Mouse (Mus musculus): Measurements from ENCODE around the gene Il4i1. TPM values are rescaled to one million over a fixed set of nuclear protein-coding genes. Genes with fewer than 3 reads are reported as not detected.

The Il4i1 gene
- polyA plus RNA-seq, 1 experiment from 2014 or later, result 0.51 TPM

DNA sequence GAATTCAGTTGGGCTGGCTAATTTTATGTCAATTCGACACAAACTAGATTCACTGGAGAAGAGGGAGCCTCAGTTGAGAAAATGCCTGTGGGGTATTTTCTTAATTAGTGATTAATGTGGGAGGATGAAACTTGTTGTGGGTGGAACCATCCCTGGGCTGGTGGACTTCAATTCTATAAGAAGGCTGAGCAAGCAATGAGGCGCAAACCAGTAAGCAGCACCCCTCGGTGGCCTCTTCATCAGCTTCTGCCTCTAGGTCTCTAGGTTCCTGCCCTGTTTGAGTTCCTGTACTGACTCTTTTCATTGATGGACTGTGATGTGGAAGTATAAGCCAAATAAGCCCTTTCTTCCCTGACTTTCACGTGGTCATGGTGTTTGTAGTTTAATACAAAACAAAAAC is 5.8 kb upstream of the Il4i1 start:
- Histone ChIP-seq H3K4me3 (no peak overlapping the region), H3K4me2 (no peak overlapping the region), H3K4me1 (peaks cover 9% of the 10 kb centered on the region), H3K36me3 (peaks cover 32% of the 10 kb centered on the region), H3K9me3 (no peaks in the 10 kb centered on the region), H3K27me3 (replicated peaks) (peaks cover 2% of the 10 kb centered on the region; the same call in 1 of the 2 replicates), H3K9ac (no peak overlapping the region), H3K27ac (replicated peaks) (no peak overlapping the region)
- ATAC-seq (ENCODE audit: extremely low read depth, insufficient number of reproducible peaks, low FRiP score, low TSS enrichment), result no peak
- WGBS, result 73% methylated on average over 4 of the region's 4 CpGs

DNA sequence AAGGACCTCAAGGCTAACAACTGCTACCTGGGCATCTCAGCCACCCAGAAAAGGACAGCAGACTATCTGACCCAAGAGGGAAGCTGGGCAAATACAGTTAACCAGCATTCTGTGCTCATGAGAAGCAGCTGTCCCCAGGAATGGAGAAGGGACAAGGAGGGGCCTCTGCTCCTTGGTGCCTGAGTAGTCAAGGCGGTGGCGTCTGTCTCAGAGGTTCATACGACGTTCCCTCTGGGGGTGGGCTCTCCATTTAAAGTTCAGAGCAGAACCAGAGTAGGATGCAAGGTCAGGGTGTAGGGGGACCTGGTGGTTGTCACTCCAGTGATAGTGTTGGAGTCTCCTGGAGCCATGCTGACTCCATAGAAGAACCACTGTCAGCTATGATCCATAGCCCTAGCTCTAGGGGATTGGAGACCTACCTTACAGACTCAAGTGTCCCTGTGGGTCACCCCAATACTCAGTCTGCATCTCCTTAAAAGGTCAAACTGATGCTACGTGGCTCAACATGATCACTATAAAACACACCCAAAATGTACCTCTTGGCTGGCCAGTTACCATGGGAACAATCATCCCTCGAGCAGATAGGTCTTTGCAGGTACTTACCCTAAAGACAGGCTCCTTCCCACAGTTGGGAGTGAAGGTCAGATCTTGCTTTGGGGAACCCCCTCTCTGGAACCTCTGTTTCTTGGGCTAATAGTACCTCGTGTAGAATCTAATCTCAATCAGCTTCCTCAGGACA is 5.2 kb upstream of the Il4i1 start:
- 76% methylated on average over 7 of the region's 7 CpGs for WGBS
- no peak for ATAC-seq (ENCODE audit: extremely low read depth, insufficient number of reproducible peaks, low FRiP score, low TSS enrichment)

DNA sequence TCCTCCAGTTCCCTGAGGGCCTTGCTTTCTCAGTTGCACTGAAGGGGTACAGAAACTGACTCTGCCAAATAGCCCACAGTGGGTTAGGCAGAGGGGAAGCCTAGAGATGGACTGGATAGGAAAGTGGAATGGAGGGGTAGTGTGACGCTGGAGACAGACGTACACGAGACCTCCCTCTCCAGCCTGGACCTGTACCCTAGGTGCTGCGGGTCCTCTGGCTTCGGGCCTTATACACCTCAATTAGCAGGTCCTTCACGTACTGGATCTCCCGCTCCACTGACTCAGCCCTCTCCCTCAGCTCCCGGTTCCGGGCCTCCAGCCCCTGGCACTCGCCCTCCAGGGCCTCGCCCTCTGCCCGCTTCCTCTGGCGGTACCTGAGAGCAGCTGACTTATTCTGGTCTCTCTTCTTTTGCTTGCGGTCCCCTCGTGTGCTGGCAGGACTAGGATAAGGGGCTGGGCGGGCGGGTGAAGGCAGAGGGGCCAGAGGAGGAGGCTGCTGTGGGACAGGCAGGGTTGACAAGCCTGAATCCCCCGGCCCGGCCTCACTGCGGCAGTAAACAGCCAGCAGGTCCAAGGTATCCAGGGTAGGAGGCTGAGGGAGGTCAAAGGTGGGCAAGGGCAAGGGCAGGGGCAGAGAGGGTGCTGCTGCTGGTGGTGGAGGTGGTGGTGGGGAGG is 3.4 kb upstream of the Il4i1 start:
- H3K4me3 ChIP-seq, result no peak overlapping the region

More for the DNA sequence above, 5.2 kb upstream of the Il4i1 start:
- Histone ChIP-seq H3K4me1 (peaks cover 9% of the 10 kb centered on the region), H3K36me3 (peaks cover 32% of the 10 kb centered on the region), H3K9me3 (no peaks in the 10 kb centered on the region), H3K27ac (replicated peaks) (no peak overlapping the region), H3K4me3 (no peak overlapping the region), H3K9ac (no peak overlapping the region), H3K4me2 (no peak overlapping the region), H3K27me3 (replicated peaks) (no peaks in the 10 kb centered on the region; the same call in 1 of the 2 replicates)

DNA sequence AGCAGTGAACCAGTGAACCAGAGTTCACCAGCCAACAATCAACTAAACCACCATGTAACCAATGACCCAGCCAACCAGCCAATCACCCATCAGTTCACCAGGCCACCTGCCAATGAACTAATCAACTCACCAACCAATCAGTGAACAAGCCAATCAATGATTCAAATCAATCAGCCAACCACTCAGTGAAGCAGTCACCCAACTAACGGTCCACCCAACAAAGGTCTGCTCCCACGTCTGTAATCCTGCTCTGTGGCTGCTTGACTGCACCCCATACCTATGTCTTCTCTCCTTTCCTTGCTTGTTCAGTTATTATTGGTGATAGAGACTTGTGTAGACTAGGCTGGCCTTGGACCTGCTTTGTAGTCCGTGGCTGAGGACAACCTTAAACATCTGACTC is 2.2 kb upstream of the Il4i1 start:
- Histone ChIP-seq H3K4me1 (peaks cover 28% of the 10 kb centered on the region), H3K27ac (replicated peaks) (no peak overlapping the region), H3K9ac (no peak overlapping the region), H3K36me3 (peaks cover 38% of the 10 kb centered on the region), H3K4me2 (no peak overlapping the region), H3K9me3 (no peaks in the 10 kb centered on the region), H3K27me3 (replicated peaks) (no peaks in the 10 kb centered on the region), H3K4me3 (no peak overlapping the region)
- WGBS, result 85% methylated on average over 3 of the region's 3 CpGs
- ATAC-seq (ENCODE audit: extremely low read depth, insufficient number of reproducible peaks, low FRiP score, low TSS enrichment), result no peak

More for the DNA sequence above, 3.4 kb upstream of the Il4i1 start:
- 85% methylated on average over 20 of the region's 20 CpGs for WGBS
- ATAC-seq (ENCODE audit: extremely low read depth, insufficient number of reproducible peaks, low FRiP score, low TSS enrichment), result no peak
- Histone ChIP-seq H3K9ac (no peak overlapping the region), H3K4me1 (peaks cover 16% of the 10 kb centered on the region), H3K9me3 (no peaks in the 10 kb centered on the region), H3K36me3 (peaks cover 32% of the 10 kb centered on the region), H3K27ac (replicated peaks) (no peak overlapping the region), H3K27me3 (replicated peaks) (no peaks in the 10 kb centered on the region), H3K4me2 (no peak overlapping the region)

DNA sequence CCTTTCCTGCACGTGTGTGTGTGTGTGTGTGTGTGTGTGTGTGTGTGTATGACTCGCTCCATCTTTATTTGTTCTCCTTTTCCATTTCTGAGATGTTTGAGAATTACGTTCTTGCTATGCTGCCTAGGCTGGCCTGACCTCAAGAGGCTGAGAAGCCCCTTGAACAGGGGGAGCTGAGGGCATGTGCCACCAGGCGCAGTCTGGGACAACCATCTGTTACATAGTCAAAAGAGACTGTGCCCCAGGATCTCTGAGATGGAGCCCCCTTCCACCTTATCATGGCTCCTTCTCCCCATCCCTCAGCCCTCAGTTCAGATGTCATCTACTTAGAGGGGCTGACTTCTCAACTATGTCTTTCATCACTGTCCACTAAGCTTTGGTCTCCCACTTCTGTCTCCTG is 1.8 kb upstream of the Il4i1 start:
- no peak overlapping the region for H3K4me3 ChIP-seq
- no peaks in the 10 kb centered on the region for H3K9me3 ChIP-seq
- H3K4me2 ChIP-seq, result peak overlapping the region; percentile 86; the same call in 1 of the 2 replicates
- no peak overlapping the region for H3K27ac ChIP-seq (replicated peaks)
- no peak overlapping the region for H3K9ac ChIP-seq
- H3K36me3 ChIP-seq, result peaks cover 38% of the 10 kb centered on the region
- H3K27me3 ChIP-seq (replicated peaks), result no peaks in the 10 kb centered on the region
- peaks cover 32% of the 10 kb centered on the region for H3K4me1 ChIP-seq
- 88% methylated on average over 4 of the region's 4 CpGs for WGBS
- no peak for ATAC-seq (ENCODE audit: extremely low read depth, insufficient number of reproducible peaks, low FRiP score, low TSS enrichment)

DNA sequence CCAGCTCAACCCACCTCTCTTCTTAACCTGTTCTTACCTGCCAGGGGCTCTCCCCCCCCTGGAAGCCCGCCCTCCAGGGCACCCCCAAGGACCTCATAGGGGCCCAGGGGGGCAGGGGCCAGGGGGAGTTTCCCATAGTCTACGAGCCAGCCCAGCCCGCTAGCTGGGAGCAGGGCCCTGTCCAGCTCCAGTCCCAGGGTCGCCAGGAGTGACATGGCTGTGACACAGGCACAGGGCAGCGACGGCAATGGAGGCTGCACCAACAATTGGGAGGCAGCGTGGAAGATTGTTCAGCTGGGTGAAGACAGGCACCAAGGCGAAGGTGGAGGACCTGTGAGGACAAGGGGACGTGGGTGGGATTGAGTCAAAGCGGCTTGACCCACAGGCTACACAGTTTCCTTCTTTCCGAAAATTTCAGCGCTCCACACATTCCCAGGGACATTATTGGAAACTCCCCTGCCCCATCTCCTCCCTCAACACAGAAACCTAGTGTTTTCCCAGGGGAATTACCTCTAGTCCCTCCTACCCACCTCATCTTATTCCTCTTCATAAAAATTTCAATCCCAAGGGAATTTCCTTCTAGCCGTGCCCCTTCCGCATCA is 1.1 kb upstream of the Il4i1 start:
- Histone ChIP-seq H3K4me1 (peaks cover 39% of the 10 kb centered on the region), H3K27ac (replicated peaks) (peak overlapping the region; percentile 99), H3K27me3 (replicated peaks) (no peaks in the 10 kb centered on the region), H3K4me2 (peak overlapping the region; percentile 86), H3K36me3 (peaks cover 38% of the 10 kb centered on the region), H3K9me3 (no peaks in the 10 kb centered on the region), H3K9ac (peak overlapping the region; percentile 69), H3K4me3 (peak overlapping the region; percentile 90)
- WGBS, result 24% methylated on average over 14 of the region's 14 CpGs
- no peak for ATAC-seq (ENCODE audit: extremely low read depth, insufficient number of reproducible peaks, low FRiP score, low TSS enrichment)

DNA sequence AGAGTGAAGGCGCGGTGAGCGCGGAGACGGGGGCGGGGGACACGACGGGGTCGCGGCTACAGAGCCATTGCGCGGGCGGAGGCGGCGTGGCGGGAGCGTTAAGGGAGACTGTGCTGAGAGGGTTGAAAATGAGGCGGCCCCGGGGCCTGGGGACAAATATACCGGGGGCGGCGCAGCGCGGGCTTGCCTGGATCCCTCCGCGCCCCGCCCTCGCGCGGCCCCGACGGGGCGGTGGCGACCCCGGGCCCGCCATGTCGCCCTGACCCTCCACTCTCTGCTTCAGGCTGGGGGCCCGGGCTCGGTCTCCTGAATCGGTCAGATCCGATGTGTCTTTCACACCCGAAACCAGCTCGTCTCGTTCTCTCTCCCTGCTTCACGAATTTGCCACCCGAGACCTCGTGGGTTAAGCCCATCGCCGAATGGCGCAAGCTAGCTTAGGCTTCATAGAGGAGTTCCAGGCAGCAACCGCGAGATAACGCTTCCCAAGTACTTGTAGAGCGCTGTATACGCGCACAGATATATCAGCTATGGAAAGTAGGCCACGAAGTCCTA is 359 bp downstream of the Il4i1 start, which contains the start of gene Atf5:
TSS of gene Atf5 (minus strand) at position 189 of the 552 bp plus-strand sequence.
- Histone ChIP-seq H3K9ac (peak within 1 kb of the TSS; percentile 98), H3K9me3 (no peaks in the 10 kb centered on the region), H3K36me3 (peaks cover 29% of the 10 kb centered on the region), H3K4me2 (peak within 1 kb of the TSS; percentile 86), H3K4me1 (peaks cover 53% of the 10 kb centered on the region), H3K27ac (replicated peaks) (peak within 1 kb of the TSS; percentile 99), H3K27me3 (replicated peaks) (no peaks in the 10 kb centered on the region), H3K4me3 (peak within 1 kb of the TSS; percentile 90)
- peak; percentile 9; the same call in 1 of the 2 replicates for ATAC-seq (ENCODE audit: extremely low read depth, insufficient number of reproducible peaks, low FRiP score, low TSS enrichment)
- WGBS, result under 1% methylated on average over 57 of the region's 57 CpGs

DNA sequence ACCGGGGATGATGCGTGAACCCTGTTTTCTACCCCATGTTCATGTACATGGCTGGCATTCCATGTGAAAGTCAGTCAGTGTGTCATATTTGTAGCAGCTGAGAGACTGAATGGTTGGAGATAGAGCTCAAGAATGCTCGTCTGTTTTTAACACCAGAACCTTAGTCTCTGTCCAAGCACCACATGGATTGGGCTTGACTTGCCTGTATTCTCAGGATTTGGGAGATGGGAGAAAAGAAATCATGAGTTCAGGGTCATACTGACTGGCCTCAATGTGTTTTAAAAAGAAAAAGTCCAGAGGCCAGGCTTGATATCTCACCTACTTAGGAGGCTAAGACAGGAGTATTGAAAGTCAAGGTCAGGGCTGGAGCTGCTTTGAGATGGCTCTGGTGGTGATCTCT is 1.3 kb downstream of the Il4i1 start:
- ATAC-seq (ENCODE audit: extremely low read depth, insufficient number of reproducible peaks, low FRiP score, low TSS enrichment), result no peak
- H3K4me2 ChIP-seq, result peak overlapping the region; percentile 86
- no peaks in the 10 kb centered on the region for H3K9me3 ChIP-seq
- no peaks in the 10 kb centered on the region for H3K27me3 ChIP-seq (replicated peaks)
- H3K27ac ChIP-seq (replicated peaks), result peak overlapping the region; percentile 99
- peaks cover 59% of the 10 kb centered on the region for H3K4me1 ChIP-seq
- H3K9ac ChIP-seq, result peak overlapping the region; percentile 98
- H3K36me3 ChIP-seq, result peaks cover 22% of the 10 kb centered on the region
- peak overlapping the region; percentile 90 for H3K4me3 ChIP-seq
- 16% methylated on average over 3 of the region's 3 CpGs for WGBS

DNA sequence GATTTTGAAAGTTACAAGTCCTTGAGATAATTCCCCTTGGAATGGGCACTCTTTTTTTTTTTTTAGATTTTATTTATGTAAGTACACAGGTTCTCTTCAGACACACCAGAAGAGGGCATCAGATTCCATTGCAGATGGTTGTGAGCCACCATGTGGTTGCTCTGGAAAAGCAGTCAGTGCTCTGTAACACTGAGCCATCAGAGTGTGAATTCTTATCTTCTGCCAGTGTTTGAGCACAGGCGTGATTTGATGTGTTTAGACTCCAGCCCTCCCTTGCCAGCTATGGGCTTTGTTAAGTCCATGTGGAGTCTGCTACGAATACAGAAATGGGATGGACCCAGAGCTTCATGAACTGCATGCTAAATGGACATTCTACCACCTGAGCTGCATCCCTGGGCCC is 2.0 kb downstream of the Il4i1 start:
- H3K36me3 ChIP-seq, result peaks cover 16% of the 10 kb centered on the region
- H3K4me3 ChIP-seq, result peak overlapping the region; percentile 90
- no peaks in the 10 kb centered on the region for H3K27me3 ChIP-seq (replicated peaks)
- ATAC-seq (ENCODE audit: extremely low read depth, insufficient number of reproducible peaks, low FRiP score, low TSS enrichment), result no peak
- peak overlapping the region; percentile 98 for H3K9ac ChIP-seq
- peaks cover 65% of the 10 kb centered on the region for H3K4me1 ChIP-seq
- 13% methylated on average over 2 of the region's 2 CpGs for WGBS
- peak overlapping the region; percentile 99 for H3K27ac ChIP-seq (replicated peaks)
- H3K4me2 ChIP-seq, result peak overlapping the region; percentile 86
- no peaks in the 10 kb centered on the region for H3K9me3 ChIP-seq

DNA sequence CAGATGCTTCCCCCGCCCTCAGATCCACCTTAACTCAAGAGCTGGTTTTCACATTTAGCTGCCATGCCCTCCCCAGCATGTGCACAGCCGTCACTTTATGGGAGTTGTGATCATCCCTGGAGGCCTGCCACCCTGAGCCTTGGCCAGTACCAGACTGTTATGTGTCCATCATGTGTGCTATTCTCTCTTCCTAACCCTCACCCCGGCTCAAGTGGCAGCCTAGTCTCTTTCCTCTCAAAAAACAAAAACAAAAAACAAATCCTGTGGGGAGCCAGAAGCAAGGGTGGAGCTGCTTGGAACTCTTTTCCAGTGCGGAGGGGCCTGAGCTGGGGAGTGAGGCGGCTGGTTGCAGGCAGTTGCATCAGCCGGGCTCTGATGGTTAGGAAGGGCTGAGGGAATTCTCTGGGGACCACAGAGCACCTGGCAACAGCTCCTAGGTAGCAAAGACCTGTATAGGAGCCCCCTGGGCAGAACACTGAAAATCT is 2.6 kb downstream of the Il4i1 start:
- peaks cover 71% of the 10 kb centered on the region for H3K4me1 ChIP-seq
- ATAC-seq (ENCODE audit: extremely low read depth, insufficient number of reproducible peaks, low FRiP score, low TSS enrichment), result no peak
- H3K9me3 ChIP-seq, result no peaks in the 10 kb centered on the region
- H3K27me3 ChIP-seq (replicated peaks), result no peaks in the 10 kb centered on the region
- H3K4me2 ChIP-seq, result peak overlapping the region; percentile 86
- H3K36me3 ChIP-seq, result peaks cover 11% of the 10 kb centered on the region
- H3K4me3 ChIP-seq, result peak overlapping the region; percentile 90
- H3K9ac ChIP-seq, result peak overlapping the region; percentile 98
- peak overlapping the region; percentile 34 for H3K27ac ChIP-seq (replicated peaks)
- 40% methylated on average over 6 of the region's 6 CpGs for WGBS

DNA sequence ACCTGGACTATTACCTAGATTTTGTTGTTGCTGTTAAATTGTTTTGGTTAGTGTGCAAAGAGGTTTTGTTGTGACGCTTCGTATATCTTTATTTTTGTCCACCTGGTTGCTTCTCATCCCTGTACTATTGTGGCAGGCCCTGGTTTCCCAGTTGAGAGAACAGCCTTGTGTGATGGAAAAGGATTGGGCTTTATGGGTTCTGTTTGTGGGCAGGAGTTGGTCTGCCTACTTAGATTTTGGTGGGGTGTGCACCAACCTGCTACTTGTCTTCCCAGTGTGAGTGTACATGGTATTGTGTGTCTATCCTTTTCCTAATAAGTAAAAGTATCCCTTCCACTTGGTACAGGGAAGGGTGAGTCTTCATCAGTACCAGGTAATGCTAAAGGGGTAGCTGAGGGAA is 3.2 kb downstream of the Il4i1 start:
- Histone ChIP-seq H3K4me3 (peak overlapping the region; percentile 90), H3K4me1 (peaks cover 77% of the 10 kb centered on the region), H3K9ac (peak overlapping the region; percentile 98), H3K36me3 (peaks cover 7% of the 10 kb centered on the region; the same call in 1 of the 2 replicates), H3K4me2 (peak overlapping the region; percentile 86), H3K9me3 (no peaks in the 10 kb centered on the region), H3K27ac (replicated peaks) (peak overlapping the region; percentile 34; the same call in 1 of the 2 replicates), H3K27me3 (replicated peaks) (no peaks in the 10 kb centered on the region)
- ATAC-seq (ENCODE audit: extremely low read depth, insufficient number of reproducible peaks, low FRiP score, low TSS enrichment), result no peak
- 84% methylated on average over 2 of the region's 2 CpGs for WGBS

Measured in heart, embryonic 13.5 days (tissue).